Mouse (Mus musculus) hindlimb bud, embryonic 11.5 days (tissue): ENCODE data around the gene Xpo6.

Experiments
- DNase-seq: peaks from one replicate; pipeline ENCODE4 v3.0.0-alpha.2; 2012; ENCODE audit warnings: low read depth, low spot score; ENCODE audit errors: extremely low spot score

Xpo6 gene

DNA sequence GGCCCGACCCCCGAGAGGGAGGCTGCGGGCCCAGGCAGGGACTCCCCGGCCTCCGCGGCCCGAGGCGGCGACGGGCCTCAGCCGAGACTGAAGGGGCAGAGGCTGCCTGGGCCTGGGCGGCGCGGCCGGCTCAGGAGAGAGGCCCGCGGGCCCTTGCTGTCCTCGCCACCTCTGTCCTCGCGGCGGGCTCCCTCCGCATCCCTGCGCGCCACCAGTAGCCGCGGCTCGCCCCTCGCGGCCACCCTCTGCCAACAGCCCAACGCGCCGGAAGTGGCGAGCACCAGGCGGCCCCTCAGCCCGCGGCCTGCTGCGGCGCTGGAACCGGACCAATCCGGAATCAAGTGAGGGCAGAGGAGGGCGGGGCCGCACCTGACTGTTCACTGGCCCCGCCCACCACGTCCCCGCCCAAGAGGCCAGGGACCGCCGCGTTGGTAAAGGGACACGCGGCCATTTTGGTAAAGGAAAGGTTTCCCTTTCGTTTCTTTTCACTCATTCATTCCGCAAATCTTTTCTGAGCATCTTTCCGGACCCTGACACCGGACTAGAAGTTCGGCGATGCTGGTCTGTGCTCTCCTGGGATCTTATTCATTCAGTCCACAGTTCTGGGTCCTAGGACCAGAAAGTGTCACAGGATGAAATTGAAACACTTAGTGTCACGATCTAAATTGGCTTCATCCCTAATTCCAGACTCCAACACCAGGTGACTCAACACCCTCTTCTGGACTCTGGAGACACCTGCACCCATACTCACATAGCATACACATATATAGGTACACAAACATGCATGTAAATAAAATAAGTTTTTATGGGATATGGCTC, at the start of gene Xpo6:
TSS of gene Xpo6 (minus strand) at position 324 of the 819 bp plus-strand sequence.
- peak; percentile 72 for DNase-seq

DNA sequence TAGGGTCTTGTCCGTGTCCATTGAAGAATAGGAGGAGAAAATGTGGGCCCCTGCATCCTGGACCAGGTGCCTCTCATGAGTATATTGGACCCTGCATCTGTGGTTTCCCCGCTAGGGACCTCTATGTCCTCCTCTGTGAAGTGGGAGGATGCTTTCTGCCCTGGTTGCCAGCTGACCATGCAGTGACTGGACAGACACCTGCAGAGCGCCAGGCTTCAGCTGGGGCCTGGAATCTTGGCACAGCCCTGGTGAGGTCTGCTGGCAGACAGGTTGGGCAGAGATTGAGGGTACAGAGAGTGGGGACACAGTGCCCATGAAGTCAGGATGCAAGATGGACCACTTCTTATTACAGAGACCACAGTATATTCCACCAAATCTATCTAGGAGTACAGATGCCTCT, 49.7 kb upstream of the Xpo6 start:
- DNase-seq, result no peak

DNA sequence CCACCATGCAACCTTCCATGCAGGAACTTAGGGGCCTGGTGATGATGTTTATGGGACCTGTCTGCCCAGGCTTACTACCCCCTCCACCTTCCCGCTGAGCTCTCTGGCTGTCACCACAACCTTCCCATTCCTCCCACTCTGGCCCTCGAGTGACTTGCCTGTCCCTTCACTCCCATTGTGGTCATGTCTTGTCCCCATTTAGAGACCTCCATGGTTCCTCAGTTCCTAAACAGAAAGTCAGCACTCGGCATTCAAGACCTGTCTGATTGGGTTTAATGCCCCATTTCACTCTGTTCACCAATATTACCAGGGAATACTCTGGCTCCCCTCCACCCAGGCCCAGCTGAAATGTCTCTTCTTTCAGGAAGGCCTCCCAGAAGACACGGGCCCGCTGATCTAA, 48.8 kb upstream of the Xpo6 start:
- no peak for DNase-seq

DNA sequence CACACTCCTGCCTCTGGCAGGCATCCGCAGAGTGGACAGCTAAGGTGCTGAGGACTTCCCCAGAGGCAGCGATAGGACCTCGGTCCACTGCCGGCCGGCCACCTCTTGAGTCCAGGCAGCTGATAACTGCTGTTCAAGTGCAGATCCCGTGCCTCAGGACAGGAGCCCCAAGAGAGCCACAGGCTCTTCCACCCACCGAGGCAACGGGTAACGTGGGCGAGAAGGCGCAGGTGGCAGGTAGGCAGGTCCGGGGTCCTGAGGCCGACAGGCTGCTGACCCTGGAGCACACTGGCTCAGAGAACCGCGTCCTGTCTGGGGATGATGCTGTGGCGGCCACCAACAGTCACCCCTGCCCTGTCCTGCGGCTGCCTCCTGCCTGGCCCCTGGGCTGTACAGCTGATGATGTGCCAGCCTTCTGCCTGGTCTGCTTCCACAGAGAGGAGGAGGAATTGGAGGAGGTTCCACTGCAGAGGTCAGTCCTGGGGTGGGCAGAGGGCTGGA, 48.4 kb upstream of the Xpo6 start:
- no peak for DNase-seq

DNA sequence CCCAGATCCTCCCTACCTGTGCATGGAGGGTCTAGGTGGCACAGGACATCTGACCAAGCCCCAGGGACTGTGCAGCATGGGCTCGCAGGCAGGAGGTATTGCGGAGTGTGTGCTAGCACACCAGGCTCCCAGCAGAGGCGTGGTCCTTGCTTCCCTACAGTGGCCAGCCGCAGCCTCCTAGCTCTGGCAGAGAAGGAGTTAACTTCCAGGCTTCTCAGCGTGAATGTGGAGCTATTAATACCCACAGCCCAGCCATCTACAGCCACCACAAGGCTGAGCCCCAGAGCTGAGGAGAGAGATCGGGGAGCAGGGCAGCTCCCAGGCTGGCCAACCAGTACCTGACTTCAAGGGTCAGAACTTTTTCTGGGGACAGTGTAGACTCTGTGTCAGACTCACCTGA, 47.8 kb upstream of the Xpo6 start:
- DNase-seq, result no peak

DNA sequence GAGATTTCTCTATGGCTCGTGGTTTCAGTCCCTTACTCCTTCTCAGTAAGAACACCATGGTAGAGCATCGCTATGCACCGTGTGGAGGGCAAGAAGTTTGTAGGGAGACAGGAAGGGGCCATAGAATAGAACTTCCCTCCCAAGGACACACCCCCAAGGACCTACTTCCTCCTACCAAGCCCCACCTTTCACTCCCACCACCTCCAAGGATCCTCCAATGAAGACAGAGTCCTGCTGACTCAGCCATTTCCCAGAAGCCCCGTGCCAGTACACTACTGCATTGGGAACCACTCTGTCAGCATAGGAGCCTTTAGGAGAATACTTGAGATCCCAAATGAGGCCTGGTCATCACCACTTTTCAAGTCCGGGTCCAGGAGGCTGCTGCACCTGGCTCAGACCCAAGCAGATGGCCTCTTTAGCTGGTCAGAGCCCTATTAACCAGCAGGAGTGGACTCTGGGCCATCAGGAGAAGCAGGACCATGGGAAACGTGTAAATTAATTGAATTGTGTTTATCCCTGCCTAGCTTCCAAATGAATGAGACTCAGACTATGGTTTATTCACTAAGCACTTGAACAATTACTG, 44.0 kb upstream of the Xpo6 start:
- DNase-seq, result no peak

DNA sequence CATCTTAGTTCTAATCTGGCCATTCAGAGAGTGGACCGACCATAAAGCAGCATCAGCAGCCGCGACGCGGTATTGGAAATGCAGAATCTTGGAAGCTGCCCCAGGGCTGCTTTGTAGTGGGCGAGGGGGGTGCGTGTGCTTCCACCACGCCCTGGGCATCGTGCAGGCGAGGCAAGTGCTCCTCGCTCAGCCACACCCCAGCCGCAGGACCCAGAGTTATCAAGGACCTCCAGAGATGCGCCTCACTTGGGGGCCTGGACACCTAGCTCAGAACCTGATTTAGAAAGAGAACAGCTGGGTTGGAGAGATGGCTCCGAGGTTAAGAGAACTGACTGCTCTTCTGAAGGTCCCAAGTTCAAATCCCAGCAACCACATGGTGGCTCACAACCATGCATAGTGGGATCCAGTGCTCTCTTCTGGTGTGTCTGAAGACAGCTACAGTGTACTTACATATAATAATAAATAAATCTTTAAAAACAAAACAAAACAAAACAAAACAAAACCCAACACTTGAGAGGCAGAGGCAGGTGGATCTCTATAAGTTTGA, 40.6 kb upstream of the Xpo6 start:
- DNase-seq, result no peak

DNA sequence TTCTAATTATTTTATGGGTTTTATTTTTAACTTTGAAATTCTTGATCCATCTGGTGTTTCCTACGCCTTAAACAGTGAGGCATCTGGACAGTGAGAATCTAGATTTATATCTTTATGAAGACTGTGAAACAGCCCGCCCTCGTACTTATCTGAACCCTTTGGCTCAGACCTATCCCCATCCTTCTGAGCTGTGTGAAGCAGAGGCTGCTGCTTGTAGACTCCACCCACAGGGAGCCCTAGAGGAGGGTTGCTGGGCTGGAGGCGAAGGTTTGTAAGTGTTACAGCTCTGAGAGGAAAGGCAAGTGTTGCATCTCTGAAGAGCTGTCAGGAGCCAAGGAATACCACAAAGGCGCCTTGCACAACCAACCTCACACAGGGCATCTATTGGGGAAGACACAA, 36.5 kb upstream of the Xpo6 start:
- no peak for DNase-seq

DNA sequence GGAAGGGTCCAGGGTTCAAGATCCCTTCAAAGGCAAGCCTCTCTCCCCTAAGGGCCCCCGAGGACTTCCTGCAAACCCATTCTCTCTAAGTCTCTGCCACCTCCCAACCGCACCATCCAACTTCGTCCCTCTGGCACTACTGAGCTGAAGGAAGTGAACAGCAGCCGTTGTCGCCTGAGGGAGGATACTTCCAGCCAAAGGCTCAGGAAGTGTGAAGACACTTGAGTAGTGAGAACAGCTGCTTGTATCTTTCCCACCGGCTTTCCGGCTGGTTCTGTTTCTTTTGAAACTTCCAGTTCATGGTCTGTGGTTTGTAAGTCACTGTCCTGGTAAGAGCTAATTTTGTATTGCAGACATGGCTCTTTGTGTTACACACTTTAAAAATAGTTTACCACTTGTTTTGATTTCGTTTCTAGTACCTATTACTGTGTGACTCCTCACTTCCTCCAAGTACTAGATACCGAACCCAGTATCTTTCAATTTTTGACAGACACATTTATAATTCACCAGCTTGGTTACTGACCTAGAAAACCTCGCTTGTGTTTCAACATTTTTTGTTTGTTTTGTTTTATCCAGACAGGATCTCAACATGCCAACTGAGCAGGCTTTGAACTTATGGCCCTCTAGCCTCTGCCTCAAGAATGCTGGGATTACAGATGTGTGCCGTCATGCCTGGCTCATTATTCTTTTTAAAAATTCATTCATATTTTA, 35.9 kb upstream of the Xpo6 start:
- no peak for DNase-seq

DNA sequence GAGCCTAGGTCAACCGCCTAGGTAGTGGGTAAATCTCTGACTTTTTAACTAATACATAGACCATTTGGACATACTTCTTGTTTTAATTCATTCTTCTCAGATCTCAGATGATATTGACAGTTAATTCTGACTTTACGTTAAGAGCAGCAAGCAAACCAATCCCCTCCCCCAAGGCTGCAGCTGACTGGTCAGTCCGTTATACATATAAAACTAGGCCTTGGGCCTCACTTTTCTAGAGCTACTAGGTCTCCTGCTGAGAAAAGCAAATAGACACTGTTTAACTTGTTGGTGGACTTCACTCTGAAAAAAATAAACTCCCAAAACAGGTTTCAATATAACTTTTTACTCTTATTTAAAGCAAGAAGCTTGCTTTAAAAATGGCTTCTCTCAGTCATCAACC, 34.3 kb upstream of the Xpo6 start:
- no peak for DNase-seq

DNA sequence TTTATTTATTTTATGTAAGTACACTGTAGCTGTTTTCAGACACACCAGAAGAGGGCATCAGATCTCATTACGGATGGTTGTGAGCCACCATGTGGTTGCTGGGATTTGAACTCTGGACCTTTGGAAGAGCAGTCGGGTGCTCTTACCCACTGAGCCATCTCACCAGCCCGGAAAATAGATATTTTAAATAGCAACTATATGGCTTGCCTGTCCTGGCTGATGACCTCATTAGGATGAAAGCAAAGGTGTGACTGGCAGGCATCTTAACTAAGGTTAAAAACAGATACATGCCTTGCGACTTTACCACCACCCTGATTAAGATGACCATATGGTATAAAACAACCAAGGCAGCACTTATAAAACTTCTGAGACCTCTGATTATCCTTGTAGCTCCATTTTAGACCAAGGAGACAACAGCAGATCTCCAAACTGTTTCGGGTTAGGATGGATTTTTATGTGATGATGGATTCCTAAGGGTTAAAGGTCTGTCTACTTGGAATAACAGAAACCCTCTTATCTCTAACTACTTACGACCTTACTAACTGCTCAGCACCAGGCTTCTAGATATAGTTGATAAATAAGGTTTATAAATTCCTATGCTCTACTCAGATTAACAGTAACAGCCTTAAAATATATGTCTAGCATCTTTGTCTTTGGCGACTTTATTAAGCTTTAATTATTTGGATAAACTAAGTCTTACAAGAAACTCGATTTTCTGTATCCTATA, 32.2 kb upstream of the Xpo6 start:
- no peak for DNase-seq

DNA sequence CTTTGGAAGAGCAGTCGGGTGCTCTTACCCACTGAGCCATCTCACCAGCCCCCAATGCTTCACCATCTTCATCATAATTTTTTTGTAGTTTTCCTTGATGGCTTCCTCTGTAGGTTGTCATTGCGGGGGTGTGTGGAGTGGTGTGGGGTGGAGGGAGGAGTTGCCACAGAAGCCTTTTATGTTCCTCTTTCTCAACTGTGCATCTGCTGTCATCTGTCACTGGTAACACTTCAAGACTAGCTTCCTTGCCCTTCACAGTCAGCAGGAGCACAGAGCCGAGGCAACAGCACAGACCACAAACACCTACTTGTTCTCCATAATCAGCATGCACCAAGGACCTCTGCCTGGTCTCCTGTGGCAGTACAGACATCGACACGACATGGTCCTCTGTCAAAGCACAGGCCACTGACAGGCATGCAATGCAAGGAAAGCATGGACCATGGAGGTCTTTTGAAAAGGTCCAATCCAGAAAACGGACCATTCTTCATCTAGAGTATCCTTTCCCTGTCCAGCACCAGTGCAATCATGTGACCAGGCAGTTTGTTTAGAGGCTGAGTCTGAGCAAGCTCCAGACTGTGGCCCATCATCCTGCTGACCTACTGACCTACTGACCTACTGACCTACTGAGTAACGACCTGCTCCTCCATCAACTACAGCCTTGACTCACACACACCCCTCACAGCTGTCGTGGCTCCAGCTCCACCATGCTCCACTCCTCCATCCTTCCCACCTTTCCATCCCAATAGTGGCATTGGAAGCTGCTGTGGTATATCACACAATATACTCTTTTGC, 30.3 kb upstream of the Xpo6 start:
- no peak for DNase-seq

DNA sequence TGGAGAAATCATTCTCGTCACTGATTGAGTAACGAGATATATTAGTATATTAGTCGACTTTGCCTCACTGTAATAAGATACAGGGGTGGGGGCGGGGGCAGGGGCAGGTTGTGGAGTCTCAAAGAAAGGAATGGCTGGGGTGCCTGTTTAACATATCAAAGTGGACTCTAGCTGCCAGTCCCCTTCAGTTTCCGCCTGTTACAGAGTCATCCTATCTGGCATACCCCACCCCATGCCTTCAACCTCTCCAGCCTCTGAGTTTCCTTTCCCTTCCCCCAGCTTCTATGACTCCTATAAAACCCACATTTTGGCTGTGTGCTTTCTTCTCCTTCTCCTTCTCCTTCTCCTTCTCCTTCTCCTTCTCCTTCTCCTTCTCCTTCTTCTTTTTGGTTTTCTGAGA, 25.8 kb upstream of the Xpo6 start:
- DNase-seq, result no peak

DNA sequence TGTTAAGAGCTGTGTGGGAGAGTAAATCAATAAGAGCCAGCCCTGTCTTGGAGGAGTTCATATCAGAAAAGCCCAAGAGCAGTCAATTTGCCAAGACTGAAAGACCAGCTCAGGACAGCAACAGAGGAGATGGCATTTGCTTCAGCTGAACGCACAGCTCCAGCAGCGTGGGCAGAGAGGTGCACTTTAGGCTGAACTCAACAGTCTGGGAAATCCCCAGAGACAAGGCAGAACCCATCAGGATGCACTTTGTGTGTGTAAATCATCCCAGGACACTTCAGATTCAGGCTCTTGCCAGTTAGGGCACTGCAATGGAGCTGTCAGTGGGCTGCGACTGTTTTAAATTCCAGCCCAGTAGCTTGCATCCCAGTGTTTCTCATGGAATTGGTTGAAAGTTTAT, 22.5 kb upstream of the Xpo6 start:
- DNase-seq, result no peak

DNA sequence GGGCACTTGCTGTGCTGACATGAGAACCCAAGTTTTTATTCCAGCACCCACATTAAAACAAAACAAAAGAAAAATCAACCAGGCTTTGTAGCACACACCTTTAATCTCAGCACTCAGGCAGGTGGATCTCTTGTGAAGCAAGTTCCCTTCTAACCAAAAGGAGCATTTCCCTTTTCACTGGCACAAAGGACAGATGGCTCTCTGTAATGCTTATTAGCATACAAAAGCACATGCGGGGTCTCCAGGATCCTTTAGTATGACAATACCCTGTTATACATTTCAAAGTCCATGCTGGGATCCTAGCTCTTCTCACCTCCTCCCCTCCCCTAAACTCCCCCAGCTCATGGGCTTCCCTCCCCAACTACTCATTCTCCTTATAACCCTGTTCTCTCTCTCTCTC, 20.3 kb upstream of the Xpo6 start:
- DNase-seq, result no peak

DNA sequence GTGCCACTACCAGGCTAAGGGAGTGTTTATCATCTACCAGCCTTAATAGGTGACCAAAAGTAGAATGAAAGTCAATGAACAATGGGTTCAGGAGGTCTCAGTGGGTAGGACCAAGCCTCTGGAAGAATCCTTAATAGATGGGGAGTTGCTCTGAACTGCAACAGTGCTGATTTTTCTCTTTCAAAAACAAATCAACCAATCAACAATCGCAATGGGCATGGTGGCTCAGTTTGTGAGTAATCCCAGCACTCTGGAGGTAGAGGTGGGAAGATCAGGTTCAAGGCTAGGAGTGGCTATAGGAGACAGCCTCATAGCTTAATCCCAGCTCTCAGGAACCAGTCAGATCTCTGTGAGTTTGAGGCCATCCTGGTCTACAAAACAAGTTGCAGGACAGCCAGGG, 18.0 kb upstream of the Xpo6 start:
- DNase-seq, result no peak

DNA sequence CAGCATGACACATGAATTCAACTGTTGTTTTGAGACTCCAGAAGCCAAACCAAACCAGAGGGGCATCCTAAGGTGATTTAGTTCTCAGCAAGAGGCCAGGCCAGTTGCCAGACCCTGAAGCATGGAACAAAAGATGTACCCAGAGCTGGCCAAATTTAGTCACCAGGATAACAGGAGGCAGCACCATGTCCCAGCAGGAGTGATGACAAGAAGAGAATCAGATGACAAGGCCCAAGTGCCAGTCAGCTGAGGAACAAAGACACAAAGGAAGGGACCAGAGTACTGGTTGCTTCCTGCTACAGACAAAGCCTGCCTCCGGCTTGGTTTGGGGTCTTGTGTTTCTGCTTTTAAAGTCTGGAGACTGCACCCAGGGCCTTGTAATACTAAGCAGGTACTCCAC, 16.6 kb upstream of the Xpo6 start:
- no peak for DNase-seq

DNA sequence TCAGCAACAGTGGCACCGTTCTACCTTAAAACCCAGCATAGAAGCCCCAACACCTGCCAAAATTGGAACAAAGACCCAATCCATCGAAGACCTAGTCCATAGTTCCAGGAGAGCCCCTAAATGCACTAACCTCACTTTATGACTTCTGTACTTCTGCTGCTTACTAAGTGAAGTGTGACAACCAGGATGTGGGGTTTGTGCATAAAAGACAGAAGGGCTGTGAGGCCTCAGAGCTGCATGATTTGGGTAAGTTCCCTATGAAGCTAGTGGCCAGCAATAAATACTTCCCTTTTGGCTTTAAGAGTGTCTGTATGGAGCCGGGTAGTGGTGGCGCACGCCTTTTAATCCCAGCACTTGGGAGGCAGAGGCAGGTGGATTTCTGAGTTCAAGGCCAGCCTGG, 10.6 kb upstream of the Xpo6 start:
- DNase-seq, result no peak

DNA sequence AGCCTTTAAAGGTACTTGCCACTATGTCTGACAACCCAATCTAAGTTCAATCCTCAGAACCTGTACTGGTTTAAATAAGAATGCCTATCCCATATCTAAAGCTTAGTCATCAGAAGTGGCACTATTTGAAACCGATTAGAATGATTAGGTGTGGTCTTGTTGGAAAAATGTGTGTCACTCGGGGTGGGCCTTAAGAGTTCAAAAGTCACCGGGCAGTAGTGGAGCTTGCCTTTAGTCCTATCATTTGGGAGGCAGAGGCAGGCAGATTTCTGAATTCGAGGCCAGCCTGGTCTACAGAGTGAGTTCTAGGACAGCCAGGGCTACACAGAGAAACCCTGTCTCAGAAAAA, 670 bp upstream of the Xpo6 start:
- no peak for DNase-seq

DNA sequence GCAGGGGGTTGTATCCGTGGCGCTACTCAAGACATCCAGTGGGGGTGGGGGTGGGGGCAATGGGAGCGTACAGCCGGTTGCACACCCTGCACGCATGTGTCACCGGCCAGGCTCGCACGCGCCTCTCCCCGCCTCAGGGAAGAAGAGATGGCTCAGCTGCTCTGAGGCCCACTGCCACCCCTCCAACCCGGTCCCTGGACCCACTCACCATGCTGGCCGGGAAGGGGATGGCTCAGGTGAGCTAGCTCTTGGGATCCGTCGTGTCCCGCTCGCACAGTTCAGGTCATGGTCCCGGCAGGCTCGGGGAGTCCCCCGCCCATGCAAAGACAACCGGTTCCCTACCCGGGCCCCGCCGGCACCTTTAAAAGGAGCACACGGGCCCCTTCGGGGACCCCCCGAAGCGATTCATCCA, 604 bp downstream of the Xpo6 start:
- DNase-seq, result no peak
